Mouse (Mus musculus) kidney, postnatal 36 days (tissue): ENCODE measurements at regions not wholly inside any gene's neighbourhood (a gene's known extent, or its start where the extent isn't known, plus 50 kb on each side); places are given as distances from the start of the nearest gene placed in this dataset.
A peak's percentile ranks its signal among the peaks of the same experiment; 100 is the strongest.

ENCODE experiments used
- DNase-seq, 2 experiments: peaks; one replicate each; pipeline ENCODE4 v3.0.0; 2021 to 2022; ENCODE audit warnings: mixed read lengths in 2 of 2

DNA sequence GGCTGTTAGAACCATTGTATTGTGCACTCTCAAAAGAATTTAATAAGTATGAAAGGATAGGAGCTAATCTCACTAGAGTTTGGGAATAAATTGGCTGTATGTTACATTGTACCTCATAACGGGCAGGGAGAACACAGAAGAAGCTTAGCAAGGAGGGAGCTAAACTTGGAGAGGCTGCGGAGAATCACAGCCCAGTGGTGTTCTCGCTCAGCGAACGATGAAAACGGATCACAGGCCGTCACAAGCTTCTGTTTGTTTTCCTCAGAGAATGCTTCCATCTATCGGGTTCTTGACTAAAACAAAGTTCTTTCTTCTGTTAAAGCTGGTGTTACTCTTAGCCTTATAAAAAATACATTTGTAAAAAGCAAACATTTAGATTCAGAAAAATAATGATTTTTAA is 178.2 kb upstream of the Rnd3 start:
- DNase-seq = no peak

DNA sequence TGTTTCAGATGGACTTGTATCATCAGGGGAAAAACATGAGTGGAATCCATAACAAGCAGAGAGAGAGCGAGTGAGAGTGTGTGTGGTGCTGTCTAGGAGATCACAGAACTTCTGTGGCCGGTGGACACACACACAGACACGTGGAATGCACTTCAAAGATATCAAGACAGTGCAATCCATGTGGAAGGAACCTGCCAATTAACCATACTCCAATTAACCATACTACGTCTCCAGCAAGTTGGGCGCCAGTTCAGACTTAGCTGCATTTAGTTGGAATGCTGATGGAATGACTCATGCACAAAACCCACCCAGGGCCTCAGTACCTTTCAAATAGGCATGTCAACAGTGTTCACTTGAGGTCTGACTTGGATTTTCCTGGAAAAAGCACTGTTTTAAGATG is 172.8 kb upstream of the Rnd3 start:
- no peak for DNase-seq

DNA sequence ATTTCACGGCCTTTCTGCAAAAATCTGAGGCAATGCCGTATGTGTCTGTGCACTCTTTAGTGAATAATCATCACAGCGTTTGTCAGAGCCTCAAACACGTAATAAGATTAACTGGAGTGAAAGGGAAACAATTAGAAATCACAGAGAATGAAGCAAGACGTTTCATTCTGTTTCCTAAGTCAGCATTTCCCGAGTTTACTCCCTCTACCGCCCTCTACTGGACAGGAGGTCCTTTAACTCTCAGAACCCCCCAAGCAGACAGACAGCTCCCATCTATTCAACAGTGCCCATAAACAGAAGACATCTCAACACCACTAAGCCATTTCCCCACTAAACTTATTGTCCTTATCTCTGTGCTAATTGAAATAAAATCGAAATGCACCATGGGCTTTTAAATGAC is 167.5 kb upstream of the Rnd3 start:
- no peak for DNase-seq

DNA sequence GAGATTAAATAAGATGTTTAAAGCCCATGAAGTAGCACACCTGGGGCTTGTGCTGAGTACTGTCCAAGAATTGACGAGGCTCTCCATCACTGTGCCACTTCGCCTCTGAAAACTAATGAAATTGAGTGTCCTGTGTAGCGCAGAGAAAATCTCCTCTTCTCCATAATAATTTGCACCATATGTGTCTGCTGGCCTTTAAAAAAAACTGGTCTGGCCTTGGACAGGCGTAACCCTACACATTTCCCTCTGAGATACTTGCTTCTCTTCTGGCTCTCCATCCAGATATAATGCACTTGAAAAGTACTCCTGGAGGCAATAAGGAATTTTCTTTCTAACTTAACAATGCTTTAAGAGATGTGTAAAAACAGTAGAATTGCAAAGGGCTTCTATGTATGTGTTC is 164.5 kb upstream of the Rnd3 start:
- no peak for DNase-seq

DNA sequence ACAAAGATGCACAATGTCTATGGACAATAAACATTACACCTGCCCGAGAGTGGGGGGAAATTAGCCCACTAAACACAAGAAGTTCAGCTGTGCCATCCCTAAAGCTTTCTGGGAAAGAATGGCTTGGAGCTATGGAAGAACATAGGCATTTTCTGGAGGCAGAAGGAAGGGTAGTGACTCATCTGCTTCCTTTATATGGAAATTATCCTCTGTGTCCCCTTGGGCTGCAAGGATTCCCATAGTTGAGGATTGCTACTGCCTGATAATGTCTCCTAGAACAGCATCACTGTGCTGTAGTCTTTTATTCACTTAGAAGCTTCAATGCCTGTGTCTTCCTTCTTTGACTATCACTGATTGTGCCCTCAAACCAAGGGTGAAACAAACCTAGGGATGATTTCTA is 157.3 kb upstream of the Rnd3 start:
- DNase-seq = no peak

DNA sequence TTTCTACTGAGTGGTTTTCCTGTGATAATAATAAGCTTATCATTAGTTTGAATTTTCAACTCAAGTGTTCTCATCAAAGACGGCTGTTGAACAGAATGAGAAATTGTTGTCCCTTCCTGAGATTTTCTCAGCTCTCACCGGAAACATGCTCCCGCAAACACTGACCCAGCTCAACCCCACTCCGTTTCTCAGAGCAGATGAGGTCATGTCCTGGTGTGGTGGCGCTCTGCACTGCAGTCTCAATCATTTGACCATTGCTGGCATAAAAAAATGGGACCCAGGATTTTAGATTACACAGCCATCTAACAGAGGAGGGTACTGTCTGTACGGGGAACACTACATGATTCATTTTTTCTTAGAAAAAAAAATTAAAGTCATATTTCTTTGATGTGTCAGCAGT is 156.5 kb upstream of the Rnd3 start:
- DNase-seq = peak; percentile 58 to 68

DNA sequence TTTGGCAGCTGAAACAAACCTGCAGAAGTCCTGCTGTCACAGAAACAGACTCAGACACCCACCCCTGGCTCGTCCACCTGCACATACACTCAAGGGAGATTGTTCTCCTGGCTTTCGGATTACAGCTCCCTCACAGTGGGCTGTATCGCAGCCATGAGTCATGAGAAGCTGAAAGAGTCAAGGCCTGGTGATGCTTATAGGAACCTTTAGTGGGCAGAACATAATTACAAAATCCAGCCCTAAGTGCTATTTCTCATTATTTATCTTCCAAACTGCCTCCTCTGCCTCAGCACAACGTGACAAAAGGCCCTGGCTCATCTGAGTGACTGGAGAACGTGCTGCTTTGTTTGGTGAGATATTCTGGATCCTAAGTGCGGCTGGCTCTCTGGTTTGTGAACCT is 155.8 kb upstream of the Rnd3 start:
- peak in 1 of 2 experiments; percentile 3 for DNase-seq

DNA sequence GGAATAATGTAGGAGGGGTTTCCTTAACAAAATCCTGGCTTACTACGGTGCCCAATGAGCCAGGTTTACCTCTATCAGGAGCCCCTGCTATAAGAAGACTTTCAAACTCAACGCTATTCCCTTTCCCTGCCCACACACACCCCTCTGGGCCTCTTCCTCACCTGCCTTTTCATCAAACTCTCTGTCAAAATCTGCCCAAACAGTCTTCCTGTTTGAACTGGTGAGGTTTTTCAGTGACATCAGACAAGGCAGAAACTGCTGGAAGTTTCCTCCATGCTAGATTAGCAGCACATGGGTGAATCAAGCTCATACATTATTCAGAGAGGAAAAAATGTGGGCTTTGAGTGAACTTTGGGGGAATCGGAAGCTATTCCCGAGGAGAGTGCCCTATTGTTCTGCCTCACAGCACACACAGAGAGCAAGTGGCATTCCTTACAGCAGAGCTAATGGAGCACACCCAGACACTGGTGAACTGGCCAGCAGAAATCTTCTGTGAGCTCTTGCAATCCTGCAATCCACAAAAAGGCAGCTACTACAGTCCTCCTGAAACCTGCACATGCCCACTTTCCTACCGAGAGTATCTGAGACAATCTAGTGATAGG is 141.8 kb upstream of the Rnd3 start:
- no peak for DNase-seq

DNA sequence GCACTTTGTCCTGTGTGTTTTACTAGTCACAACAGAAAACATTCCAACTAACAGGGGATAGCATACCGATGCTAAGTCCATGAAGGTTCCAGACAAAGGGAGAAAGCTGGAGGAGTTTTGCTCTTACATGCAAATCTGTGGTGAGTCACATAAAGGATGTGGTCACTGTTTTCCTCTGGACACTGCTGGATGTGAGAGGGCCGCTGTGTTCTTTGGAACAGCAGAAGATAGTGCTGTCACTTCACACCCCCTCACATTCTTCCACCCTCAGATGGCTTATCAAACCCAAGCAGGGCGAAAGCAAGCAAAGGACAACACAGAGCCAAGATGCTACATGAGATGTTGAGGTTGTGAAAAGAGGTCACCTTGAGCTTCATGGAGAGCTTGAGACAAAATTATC is 139.8 kb upstream of the Rnd3 start:
- no peak for DNase-seq

DNA sequence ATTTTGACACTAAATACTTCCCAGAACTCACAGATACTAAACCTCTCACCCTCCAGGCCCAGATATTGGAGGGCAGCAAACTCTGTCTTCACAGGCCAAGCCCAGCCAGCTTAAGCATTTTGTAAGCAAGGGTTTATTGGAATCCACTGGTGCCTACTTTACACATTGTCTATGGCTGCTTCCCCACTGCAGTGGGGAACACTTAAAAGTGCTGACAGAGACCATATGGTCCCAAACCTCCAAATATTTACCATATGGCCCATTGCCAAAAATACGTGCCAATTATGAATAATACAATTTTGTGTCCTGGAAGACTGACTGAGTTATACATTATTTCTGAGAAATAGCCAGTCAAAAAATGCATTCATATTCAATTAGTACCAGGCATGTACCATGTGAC is 136.7 kb upstream of the Rnd3 start:
- DNase-seq = no peak

DNA sequence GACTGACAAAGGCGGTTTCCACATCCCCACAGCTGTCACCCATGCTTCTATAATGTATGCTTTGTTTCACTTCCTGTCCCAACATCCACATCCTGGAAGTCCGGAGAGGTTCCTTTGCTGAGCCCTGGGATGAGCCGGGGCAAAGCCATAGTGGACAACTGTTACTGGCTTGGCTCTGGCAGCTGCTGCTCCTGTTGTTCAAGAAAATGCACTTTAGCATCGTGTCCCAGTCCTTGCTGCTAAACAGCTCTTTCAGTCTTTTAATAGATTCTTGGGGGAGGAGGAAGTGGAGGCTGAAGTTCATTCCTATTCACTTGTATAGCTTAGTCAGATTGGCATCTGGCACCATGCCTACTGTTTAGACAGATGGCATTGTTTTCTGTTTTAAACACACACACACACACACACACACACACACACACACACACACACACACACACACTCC is 135.9 kb upstream of the Rnd3 start:
- DNase-seq = no peak

DNA sequence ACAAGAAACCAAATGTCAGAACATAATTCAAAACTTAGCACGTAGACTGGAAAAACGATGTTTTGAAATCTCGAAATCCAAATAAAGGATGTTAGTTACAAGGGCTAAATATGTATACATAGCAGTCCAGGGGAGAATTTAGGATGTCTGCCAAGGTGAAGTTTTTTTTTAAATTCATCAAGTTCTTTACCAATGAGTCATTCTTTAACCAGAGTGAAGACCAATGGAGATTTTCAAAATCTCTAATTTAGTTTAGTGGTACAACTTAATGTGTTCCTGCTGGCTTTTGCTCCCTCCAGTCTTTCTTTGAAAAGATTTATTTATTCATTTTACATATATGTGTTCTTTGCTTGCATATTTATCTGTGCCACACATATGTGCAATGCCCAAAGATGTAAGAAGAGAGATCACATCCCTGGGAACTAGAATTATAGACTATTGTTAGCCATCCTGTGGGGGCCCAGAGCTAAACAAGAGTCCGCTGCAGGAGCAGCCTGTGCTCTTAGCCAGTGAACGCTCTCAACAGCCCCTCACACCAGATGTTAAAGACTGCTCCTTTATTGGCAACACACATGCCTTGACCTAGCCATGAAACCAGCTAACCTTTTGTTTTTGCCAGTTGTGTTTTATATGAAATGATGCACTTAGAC is 130.6 kb upstream of the Rnd3 start:
- no peak for DNase-seq

DNA sequence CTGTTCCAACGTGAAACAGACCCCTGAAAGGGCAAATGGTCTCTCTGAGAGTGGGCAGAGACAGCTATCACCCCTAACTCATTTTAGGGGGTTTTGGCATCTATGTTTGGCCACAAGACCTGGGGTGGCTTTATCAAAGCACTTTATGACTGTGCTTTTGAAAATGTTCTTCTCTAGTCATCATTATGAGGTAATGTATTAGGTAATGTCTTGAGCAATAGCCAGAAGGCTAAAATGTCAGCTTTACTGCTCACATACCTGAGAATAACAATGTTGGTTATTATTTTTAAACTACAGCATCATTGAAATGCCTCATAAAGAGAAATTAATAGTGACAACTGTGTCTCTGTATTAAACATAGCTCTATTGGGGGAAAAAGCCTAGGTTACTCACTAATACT is 129.9 kb upstream of the Rnd3 start:
- no peak for DNase-seq

DNA sequence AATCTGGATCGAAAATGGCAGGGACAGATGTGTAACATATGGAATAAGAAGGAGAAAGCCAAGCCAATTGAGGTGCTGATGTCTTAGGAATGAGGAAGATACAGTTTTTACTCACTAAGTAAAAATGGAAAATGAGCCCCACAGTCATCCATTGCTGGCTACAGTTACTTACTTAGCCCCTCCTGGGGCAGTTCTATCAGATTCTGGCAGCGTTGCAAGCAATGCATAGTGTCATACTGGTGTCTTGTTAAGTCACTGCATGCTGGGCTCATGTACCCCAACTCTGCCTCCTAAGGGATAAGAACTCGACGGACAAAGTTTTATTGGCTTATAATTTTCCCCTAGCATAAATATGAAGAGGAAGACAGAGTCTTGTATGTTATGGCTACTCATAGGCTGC is 129.4 kb upstream of the Rnd3 start:
- DNase-seq = no peak

DNA sequence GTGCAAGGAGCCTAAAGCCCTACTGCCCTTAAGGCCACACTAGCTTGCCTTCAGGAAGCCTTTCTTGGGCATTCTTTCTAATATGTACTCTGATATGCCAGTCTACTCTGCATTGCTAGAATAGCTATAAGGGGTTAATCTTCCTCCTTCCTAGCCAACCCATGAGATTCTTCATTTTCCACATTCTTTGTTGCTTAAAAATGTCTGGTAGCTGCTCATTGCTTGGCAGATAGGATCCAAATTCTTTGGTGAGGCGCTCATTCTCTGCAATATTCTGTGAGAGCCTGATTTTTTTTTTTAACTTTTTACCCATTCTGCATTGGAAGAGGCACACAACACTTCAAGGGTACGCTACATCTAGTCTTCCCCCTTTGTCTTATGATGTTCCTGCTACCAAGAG is 127.7 kb upstream of the Rnd3 start:
- no peak for DNase-seq

DNA sequence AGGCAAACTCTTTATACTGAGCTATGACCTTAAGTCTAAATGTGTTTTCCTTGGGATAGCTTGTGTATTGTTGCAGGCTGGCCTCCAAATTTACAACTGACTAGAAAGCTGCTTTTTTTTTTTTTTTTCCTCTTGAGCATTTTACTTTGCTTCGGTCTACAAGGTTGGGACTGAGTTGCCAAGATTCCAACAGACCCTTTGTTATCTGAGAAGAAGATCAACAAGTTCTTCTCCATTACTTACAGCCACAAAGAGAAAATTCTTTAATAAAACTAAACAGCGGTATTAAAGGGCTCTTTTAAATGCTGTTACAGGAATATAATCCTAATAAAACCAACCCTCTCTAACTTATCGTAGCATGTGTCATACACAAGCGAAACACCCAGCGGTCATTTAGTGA is 124.4 kb upstream of the Rnd3 start:
- no peak for DNase-seq

DNA sequence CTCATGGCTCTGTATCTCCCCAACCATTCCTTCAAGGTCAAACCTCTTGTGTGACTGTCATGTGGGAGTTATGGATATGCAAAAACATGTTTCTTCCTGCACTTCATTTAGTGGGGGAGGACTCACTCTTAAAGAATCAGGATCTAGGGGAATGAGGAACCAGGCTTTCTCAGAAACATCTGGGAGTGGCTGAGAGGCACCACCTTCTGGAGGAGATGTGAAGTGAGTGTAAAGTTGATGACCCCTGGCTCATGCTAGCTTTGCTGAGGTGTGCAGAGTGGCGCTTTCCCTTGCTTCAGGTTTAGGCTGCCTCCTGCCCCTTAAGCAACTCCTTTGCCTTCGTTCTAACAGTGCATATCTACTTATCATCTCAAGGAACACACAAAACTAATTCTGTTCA is 119.6 kb upstream of the Rnd3 start:
- peak; percentile 4 to 19 for DNase-seq

DNA sequence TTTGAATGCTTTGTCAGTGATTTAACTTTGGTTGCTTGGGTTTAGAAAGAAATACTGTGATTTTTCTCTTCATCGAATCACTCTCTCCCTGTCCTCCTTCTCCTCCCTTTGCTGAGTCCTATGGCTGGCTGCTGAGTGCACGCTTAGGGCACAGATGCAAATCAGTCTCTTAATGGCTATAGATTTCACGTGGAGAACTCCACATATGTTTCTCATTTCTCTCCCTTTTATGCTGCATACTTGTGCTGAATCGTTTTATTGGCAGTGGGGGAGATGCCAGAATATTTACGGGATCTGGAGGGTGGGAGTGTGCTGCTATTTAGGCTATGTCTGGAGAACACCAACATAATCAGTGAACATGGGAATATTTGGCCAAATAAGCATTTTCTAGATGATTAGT is 118.8 kb upstream of the Rnd3 start:
- no peak for DNase-seq

DNA sequence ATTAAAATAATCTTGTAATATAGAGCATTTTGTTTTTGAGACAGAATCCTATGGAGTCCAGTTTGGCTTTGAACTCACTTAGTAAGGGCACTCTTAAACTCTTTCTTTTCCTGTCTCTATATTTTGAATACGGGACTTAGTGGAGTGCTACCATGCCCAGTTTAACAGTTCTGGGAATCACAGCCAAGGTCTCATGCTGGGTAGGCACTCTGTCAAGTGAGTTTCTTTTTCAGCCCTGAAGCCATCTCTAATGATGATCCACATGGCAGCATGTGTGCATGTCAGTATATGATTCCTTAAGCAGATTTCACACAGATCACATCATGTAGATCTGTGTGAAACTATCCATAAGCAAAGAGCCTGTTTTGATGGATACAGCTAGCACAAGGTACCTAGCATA is 113.6 kb upstream of the Rnd3 start:
- DNase-seq = no peak

DNA sequence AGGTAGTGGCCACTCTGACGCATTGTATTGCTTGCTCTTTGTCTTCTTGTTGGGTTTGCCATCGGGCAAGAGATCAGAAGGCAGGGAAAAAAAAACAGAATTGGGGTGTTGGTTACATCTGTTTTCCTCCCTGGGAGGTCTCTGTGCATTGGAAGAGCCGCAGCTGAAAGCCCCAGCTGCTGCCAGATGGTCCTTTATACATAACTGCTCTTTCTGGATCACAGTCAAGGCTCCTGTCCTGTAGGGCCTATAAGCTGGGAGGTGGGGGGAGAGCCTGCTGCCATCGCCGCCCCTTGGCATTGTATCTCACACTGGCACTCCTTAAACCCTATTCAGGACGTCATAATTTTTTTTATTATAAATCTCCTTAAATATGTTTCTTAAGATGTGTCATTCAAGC is 101.9 kb upstream of the Rnd3 start:
- no peak for DNase-seq

DNA sequence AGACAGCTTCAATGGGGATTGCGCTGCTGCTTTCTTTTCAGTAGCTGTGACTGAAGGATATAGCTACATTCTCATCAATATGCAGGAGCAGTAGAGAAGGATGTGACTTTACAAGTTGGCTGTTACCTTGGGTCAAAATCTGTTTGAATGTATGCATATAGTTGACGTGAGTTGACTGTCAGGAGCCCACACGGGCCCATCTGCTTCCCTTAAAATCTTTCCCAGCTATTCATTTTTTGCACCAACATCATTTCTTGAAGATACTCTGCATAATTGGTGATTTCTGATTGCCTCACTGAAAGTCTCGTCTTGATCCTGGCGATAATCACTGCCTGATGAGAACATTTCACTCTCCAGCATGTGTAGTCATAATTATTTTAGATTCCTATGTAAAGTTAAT is 92.7 kb upstream of the Rnd3 start:
- no peak for DNase-seq

DNA sequence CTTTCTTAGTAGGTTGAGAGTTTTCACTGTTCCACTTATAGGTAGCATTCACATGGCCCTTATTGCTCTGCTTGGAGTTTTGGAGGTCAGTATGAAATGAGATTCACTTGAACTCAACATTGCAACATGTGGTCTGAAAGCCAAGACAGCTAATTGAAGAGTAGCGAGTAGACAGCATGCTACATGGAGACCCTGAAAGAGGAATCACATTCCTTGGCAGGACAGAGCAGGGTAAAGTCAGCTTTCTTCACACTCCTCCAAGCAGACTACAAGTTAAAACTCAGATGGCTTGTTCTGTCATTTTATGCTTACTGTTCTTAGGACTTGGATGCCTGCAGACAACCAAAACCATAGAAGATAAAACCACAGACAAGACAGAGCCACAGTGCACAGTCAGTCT is 91.1 kb upstream of the Rnd3 start:
- DNase-seq = no peak

DNA sequence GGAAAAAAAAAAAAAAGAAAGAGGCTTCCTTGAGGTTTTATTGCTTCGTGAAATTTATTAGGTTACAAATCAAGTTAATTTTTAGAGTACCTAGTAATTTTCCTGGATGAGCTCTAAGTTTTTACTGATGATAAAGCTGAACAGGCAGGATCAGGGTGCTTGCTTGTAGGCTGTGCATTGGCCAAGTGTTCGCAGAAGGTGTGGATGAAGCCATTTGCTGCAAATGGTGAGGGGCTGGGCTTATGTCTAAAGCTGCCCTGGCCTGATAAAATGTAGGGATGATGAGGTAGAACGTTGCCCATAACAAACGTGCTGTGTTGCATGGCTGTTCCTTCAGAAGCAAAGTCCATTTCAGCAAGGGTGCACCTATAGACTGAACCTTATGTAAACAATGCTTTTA is 90.1 kb upstream of the Rnd3 start:
- DNase-seq = no peak

DNA sequence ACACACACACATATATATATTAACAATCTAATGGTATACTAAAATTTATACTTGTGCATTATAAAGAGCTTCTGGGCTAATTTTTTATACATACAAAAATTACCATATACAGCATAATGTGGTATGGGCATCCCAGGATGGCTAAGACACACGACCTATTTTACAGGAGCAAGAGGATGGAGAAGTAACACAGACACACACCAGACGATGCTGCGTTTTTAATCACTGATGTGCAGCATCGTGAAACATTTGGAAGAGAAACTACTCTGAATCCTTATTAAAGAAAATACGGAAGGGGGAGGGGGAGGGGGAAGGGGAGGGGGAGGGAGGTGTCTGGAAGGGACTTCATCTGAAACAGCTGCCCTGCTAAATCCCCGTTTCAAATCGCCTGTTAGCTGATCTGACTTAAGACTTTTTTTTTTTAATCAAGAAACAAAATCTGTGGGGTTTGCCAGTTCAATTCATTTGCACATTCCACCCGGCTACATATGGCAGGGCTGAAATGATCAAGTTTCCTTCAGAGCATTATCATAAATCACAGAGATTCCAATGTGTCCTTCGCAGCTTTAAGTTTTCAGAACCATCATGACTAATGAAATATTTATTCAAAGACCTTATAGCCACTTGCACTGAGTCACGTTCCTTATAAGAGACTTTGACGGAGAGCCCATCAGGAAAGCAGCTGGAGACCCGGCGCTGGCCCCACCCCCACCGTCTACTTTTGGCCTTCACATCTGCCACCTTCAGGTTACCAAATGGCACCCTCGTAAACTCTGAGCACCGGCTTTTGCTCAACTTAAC is 89.4 kb upstream of the Rnd3 start:
- peak in 1 of 2 experiments; percentile 12 for DNase-seq
